Mouse (Mus musculus): ENCODE measurements around the gene Ap1m1. TPM values are rescaled to one million over a fixed set of nuclear protein-coding genes. Genes with fewer than 3 reads are reported as not detected.
A peak's percentile ranks its signal among the peaks of the same experiment; 100 is the strongest.

Gene Ap1m1
- polyA plus RNA-seq, 2 experiments: 98.8 to 111 TPM

DNA sequence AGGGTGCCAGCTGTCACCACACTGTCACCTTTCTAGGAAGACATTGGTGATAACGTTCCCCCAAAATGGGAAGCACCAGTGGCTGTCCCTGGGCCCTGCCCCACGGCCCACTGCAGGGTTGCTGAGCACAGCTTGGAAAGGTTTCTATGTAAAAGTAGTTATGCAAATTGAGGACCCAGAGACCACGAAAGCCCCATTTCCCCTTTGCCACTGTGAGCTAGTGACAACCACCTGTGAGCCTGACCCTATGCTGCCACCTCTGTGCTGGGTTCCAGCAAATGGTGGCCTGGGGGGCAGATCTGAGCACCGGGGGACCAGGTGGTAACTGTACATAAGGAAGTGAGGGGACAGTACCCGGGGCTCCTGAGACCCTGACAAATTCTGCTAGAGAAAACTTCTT lies 34.0 kb downstream of the Ap1m1 start:
- Histone ChIP-seq H3K4me2 (replicated peaks; ENCODE audit: low read depth, low read length, severe bottlenecking) (no peak overlapping the region), H3K9me3 (ENCODE audit: control insufficient read depth, low read length) (no peaks in the 10 kb centered on the region), H3K27ac (replicated peaks; ENCODE audit: low read depth, low read length) (no peak overlapping the region), H3K27me3 (ENCODE audit: control insufficient read depth, insufficient read depth, low read length) (no peaks in the 10 kb centered on the region), H3K36me3 (ENCODE audit: control insufficient read depth, insufficient read depth, low read length) (no peaks in the 10 kb centered on the region), H3K4me3 (replicated peaks; ENCODE audit: low read length) (no peak overlapping the region), H3K4me1 (ENCODE audit: control insufficient read depth, insufficient read depth, low read length) (no peaks in the 10 kb centered on the region), H3K9ac (ENCODE audit: low read depth, low read length, severe bottlenecking) (no peak overlapping the region)
- DNase-seq (ENCODE audit: low spot score) (no peak), ATAC-seq (ENCODE audit: low FRiP score, low read depth) (no peak)
- WGBS: 55% methylated on average over 5 of the region's 5 CpGs
- no peak for TF ChIP-seq POLR2A (IDR thresholded peaks at IDR 0.05; ENCODE audit: borderline replicate concordance, extremely low read depth, insufficient read depth, insufficient read length)

DNA sequence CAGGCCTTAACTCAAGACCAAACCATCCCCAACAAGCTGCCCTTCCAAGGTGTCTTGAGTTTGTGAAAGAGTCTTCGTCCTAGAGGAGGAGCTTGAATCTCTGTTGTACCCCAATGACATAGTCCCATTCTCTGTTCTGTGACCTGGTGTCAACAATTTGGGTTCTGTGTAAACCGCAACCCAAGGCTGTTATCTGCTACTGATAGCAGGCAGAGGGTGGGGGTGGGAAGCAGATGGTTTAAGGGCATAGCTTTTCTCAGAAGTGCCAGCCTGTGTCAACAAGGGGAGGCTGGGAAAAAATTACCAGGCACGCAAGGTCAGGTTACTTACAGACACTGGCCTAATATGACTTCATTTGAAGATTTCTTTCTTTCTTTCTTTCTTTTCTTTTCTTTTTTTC lies 37.4 kb downstream of the Ap1m1 start:
- no peak for TF ChIP-seq POLR2A (IDR thresholded peaks at IDR 0.05; ENCODE audit: borderline replicate concordance, extremely low read depth, insufficient read depth, insufficient read length)
- H3K9ac ChIP-seq (ENCODE audit: low read depth, low read length, severe bottlenecking): no peak overlapping the region
- WGBS: 72% methylated on average over 3 of the region's 3 CpGs
- no peaks in the 10 kb centered on the region for H3K4me1 ChIP-seq (ENCODE audit: control insufficient read depth, insufficient read depth, low read length)
- H3K9me3 ChIP-seq (ENCODE audit: control insufficient read depth, low read length): no peaks in the 10 kb centered on the region
- no peak for ATAC-seq (ENCODE audit: low FRiP score, low read depth)
- no peaks in the 10 kb centered on the region for H3K36me3 ChIP-seq (ENCODE audit: control insufficient read depth, insufficient read depth, low read length)
- no peak overlapping the region for H3K4me3 ChIP-seq (replicated peaks; ENCODE audit: low read length)
- no peak overlapping the region for H3K4me2 ChIP-seq (replicated peaks; ENCODE audit: low read depth, low read length, severe bottlenecking)
- DNase-seq (ENCODE audit: low spot score): no peak
- no peaks in the 10 kb centered on the region for H3K27me3 ChIP-seq (ENCODE audit: control insufficient read depth, insufficient read depth, low read length)
- H3K27ac ChIP-seq (replicated peaks; ENCODE audit: low read depth, low read length): no peak overlapping the region

DNA sequence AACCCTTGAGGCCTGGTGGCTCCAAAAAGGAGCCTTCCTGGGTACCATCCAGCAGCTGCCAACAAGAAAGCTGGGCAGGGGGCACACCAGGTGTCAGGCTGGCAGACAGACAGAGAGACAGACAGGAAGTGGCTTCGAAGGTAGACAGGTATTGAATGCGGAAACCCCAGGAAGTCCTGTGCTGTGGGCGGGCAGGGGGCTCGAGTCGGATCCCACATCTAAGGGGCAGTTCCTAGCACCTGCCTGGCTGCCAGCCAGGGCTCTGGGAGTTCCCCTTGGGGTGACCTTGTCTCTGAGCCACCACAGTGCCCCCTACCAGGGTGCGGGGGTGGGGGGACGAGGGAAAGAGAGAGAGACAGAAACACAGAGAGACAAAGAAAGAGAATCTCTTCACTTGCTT lies 39.3 kb downstream of the Ap1m1 start:
- ATAC-seq (ENCODE audit: low FRiP score, low read depth) (no peak), DNase-seq (ENCODE audit: low spot score) (no peak)
- no peak overlapping the region for H3K27ac ChIP-seq (replicated peaks; ENCODE audit: low read depth, low read length)
- H3K9me3 ChIP-seq (ENCODE audit: control insufficient read depth, low read length): no peaks in the 10 kb centered on the region
- no peak overlapping the region for H3K9ac ChIP-seq (ENCODE audit: low read depth, low read length, severe bottlenecking)
- no peak for TF ChIP-seq POLR2A (IDR thresholded peaks at IDR 0.05; ENCODE audit: borderline replicate concordance, extremely low read depth, insufficient read depth, insufficient read length)
- H3K4me3 ChIP-seq (replicated peaks; ENCODE audit: low read length): no peak overlapping the region
- H3K27me3 ChIP-seq (ENCODE audit: control insufficient read depth, insufficient read depth, low read length): no peaks in the 10 kb centered on the region
- whole genome bisulfite sequencing: 74% methylated on average over 7 of the region's 7 CpGs
- H3K4me1 ChIP-seq (ENCODE audit: control insufficient read depth, insufficient read depth, low read length): no peaks in the 10 kb centered on the region
- H3K36me3 ChIP-seq (ENCODE audit: control insufficient read depth, insufficient read depth, low read length): no peaks in the 10 kb centered on the region
- no peak overlapping the region for H3K4me2 ChIP-seq (replicated peaks; ENCODE audit: low read depth, low read length, severe bottlenecking)

DNA sequence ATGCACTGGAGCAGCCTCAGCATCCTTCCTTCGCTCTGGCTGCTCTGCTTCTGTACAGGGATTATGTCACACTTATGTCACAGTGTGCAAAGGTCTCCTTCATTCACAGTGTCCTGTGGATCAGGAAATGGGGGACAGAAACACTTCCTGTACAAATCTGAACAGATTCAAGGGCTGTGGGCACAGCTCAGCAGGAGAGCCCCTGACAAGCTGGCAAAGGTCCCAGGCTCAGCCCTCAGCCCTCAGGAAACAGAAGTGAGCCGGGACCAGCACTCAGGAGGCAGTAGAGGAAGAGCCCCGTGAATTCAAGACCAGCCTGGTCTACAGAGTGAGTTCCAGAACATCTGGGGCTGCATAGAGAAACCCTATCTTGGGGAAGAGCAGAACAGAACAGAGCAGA lies 41.8 kb downstream of the Ap1m1 start:
- H3K4me1 ChIP-seq (ENCODE audit: control insufficient read depth, insufficient read depth, low read length): no peaks in the 10 kb centered on the region
- no peak for TF ChIP-seq POLR2A (IDR thresholded peaks at IDR 0.05; ENCODE audit: borderline replicate concordance, extremely low read depth, insufficient read depth, insufficient read length)
- DNase-seq (ENCODE audit: low spot score) (peak; percentile 25), ATAC-seq (ENCODE audit: low FRiP score, low read depth) (no peak)
- H3K27ac ChIP-seq (replicated peaks; ENCODE audit: low read depth, low read length): no peak overlapping the region
- no peaks in the 10 kb centered on the region for H3K9me3 ChIP-seq (ENCODE audit: control insufficient read depth, low read length)
- H3K36me3 ChIP-seq (ENCODE audit: control insufficient read depth, insufficient read depth, low read length): no peaks in the 10 kb centered on the region
- no peak overlapping the region for H3K4me2 ChIP-seq (replicated peaks; ENCODE audit: low read depth, low read length, severe bottlenecking)
- H3K4me3 ChIP-seq (replicated peaks; ENCODE audit: low read length): no peak overlapping the region
- H3K27me3 ChIP-seq (ENCODE audit: control insufficient read depth, insufficient read depth, low read length): no peaks in the 10 kb centered on the region
- no peak overlapping the region for H3K9ac ChIP-seq (ENCODE audit: low read depth, low read length, severe bottlenecking)
- 34% methylated on average over 3 of the region's 3 CpGs for WGBS

DNA sequence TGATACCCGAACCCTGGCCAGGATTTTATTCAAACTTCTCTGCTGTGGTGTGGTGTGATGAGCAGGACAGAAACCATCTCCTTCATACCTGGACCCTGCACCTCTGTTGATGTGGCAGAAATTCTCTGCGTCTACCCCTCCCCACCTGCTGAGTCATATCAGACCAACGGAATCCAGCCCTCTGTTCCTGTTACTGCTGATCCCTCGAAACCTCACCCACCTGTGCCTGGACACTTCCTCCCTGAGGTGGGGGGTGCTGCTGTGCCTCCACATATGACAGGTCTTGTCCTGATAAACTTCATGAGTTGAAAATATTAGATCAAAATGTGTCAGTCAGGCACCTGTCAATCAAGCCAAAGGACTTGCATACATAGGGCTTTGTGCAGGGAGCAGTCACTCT lies 45.5 kb downstream of the Ap1m1 start:
- WGBS: 65% methylated on average over 4 of the region's 4 CpGs
- H3K9me3 ChIP-seq (ENCODE audit: control insufficient read depth, low read length): no peaks in the 10 kb centered on the region
- no peak overlapping the region for H3K27ac ChIP-seq (replicated peaks; ENCODE audit: low read depth, low read length)
- H3K4me3 ChIP-seq (replicated peaks; ENCODE audit: low read length): no peak overlapping the region
- H3K4me2 ChIP-seq (replicated peaks; ENCODE audit: low read depth, low read length, severe bottlenecking): no peak overlapping the region
- no peak for DNase-seq (ENCODE audit: low spot score)
- no peaks in the 10 kb centered on the region for H3K36me3 ChIP-seq (ENCODE audit: control insufficient read depth, insufficient read depth, low read length)
- H3K4me1 ChIP-seq (ENCODE audit: control insufficient read depth, insufficient read depth, low read length): no peaks in the 10 kb centered on the region
- TF ChIP-seq POLR2A (IDR thresholded peaks at IDR 0.05; ENCODE audit: borderline replicate concordance, extremely low read depth, insufficient read depth, insufficient read length): no peak
- ATAC-seq (ENCODE audit: low FRiP score, low read depth): no peak
- H3K9ac ChIP-seq (ENCODE audit: low read depth, low read length, severe bottlenecking): no peak overlapping the region
- H3K27me3 ChIP-seq (ENCODE audit: control insufficient read depth, insufficient read depth, low read length): no peaks in the 10 kb centered on the region

DNA sequence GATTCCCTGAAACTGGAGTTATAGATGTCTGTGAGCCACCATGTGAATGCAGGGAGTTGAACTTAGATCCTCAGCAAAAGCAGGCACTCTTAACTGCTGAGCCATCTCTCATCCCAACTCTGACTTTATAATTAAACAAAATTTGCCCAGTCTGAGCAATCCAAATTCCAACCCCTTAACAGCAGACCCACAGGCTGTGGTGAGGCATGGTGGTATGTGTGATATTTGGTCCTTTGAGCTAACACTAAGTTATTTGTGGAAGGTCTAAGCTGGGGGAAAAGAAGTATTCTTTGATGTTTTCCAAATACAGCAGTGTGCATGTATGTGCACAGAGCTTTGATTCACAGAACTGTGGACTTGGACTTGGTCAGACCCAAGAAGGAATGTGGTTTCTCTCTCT lies 49.2 kb downstream of the Ap1m1 start:
- no peaks in the 10 kb centered on the region for H3K27me3 ChIP-seq (ENCODE audit: control insufficient read depth, insufficient read depth, low read length)
- no peak overlapping the region for H3K4me2 ChIP-seq (replicated peaks; ENCODE audit: low read depth, low read length, severe bottlenecking)
- no peak overlapping the region for H3K9ac ChIP-seq (ENCODE audit: low read depth, low read length, severe bottlenecking)
- ATAC-seq (ENCODE audit: low FRiP score, low read depth) (0 out of 2 replicates have a peak, but pooled peaks have one; percentile 50), DNase-seq (ENCODE audit: low spot score) (no peak)
- H3K36me3 ChIP-seq (ENCODE audit: control insufficient read depth, insufficient read depth, low read length): no peaks in the 10 kb centered on the region
- H3K4me3 ChIP-seq (replicated peaks; ENCODE audit: low read length): no peak overlapping the region
- no peak overlapping the region for H3K27ac ChIP-seq (replicated peaks; ENCODE audit: low read depth, low read length)
- TF ChIP-seq POLR2A (IDR thresholded peaks at IDR 0.05; ENCODE audit: borderline replicate concordance, extremely low read depth, insufficient read depth, insufficient read length): no peak
- H3K4me1 ChIP-seq (ENCODE audit: control insufficient read depth, insufficient read depth, low read length): no peaks in the 10 kb centered on the region
- no peaks in the 10 kb centered on the region for H3K9me3 ChIP-seq (ENCODE audit: control insufficient read depth, low read length)

Data from limb, embryonic 14.5 days (tissue).